Mouse (Mus musculus): ENCODE data around the gene Fabp7. TPM values are rescaled to one million over a fixed set of nuclear protein-coding genes. Genes with fewer than 3 reads are reported as not detected.
A peak's percentile ranks its signal among the peaks of the same experiment; 100 is the strongest.

Fabp7 gene
- polyA plus RNA-seq, 1 experiment from 2014 or later: 244 TPM

GRCm38 (mm10) chr10:57753343-57753742 lies 31.3 kb upstream of the Fabp7 start:
- Histone ChIP-seq H3K27ac (replicated peaks; ENCODE audit: low read depth, low read length) (no peak overlapping the region), H3K9me3 (replicated peaks; ENCODE audit: control insufficient read depth, low read length) (no peaks in the 10 kb centered on the region), H3K4me3 (ENCODE audit: low read depth, low read length) (no peak overlapping the region), H3K36me3 (replicated peaks; ENCODE audit: control insufficient read depth, insufficient read depth, low read depth, low read length) (no peaks in the 10 kb centered on the region), H3K4me2 (ENCODE audit: low read depth, low read length) (no peak overlapping the region), H3K27me3 (ENCODE audit: control insufficient read depth, insufficient read depth, low read length) (no peaks in the 10 kb centered on the region), H3K4me1 (ENCODE audit: control insufficient read depth, insufficient read depth, low read length) (no peaks in the 10 kb centered on the region), H3K9ac (replicated peaks; ENCODE audit: low read length) (no peak overlapping the region)
- 79% methylated on average over 1 of the region's 1 CpGs for WGBS
- DNase-seq (ENCODE audit: low spot score) (no peak), ATAC-seq (replicated peaks; ENCODE audit: insufficient number of reproducible peaks, low FRiP score, low TSS enrichment, low read depth) (no peak)

- no peak for ATAC-seq (replicated peaks; ENCODE audit: insufficient number of reproducible peaks, low FRiP score, low TSS enrichment, low read depth)
Measured at GRCm38 (mm10) chr10:57755201-57755736, 29.4 kb upstream of the Fabp7 start.

GRCm38 (mm10) chr10:57758999-57759398 lies 25.7 kb upstream of the Fabp7 start:
- Histone ChIP-seq H3K9ac (replicated peaks; ENCODE audit: low read length) (no peak overlapping the region), H3K4me3 (ENCODE audit: low read depth, low read length) (no peak overlapping the region), H3K4me2 (ENCODE audit: low read depth, low read length) (no peak overlapping the region), H3K27me3 (ENCODE audit: control insufficient read depth, insufficient read depth, low read length) (no peaks in the 10 kb centered on the region), H3K36me3 (replicated peaks; ENCODE audit: control insufficient read depth, insufficient read depth, low read depth, low read length) (no peaks in the 10 kb centered on the region), H3K4me1 (ENCODE audit: control insufficient read depth, insufficient read depth, low read length) (no peaks in the 10 kb centered on the region), H3K27ac (replicated peaks; ENCODE audit: low read depth, low read length) (no peak overlapping the region), H3K9me3 (replicated peaks; ENCODE audit: control insufficient read depth, low read length) (no peaks in the 10 kb centered on the region)
- ATAC-seq (replicated peaks; ENCODE audit: insufficient number of reproducible peaks, low FRiP score, low TSS enrichment, low read depth) (no peak), DNase-seq (ENCODE audit: low spot score) (no peak)
- 89% methylated on average over 2 of the region's 2 CpGs for WGBS

More at GRCm38 (mm10) chr10:57755201-57755736, 29.4 kb upstream of the Fabp7 start:
- Histone ChIP-seq H3K4me2 (ENCODE audit: low read depth, low read length) (no peak overlapping the region), H3K27ac (replicated peaks; ENCODE audit: low read depth, low read length) (no peak overlapping the region), H3K9ac (replicated peaks; ENCODE audit: low read length) (no peak overlapping the region), H3K9me3 (replicated peaks; ENCODE audit: control insufficient read depth, low read length) (no peaks in the 10 kb centered on the region), H3K36me3 (replicated peaks; ENCODE audit: control insufficient read depth, insufficient read depth, low read depth, low read length) (no peaks in the 10 kb centered on the region), H3K4me3 (ENCODE audit: low read depth, low read length) (no peak overlapping the region), H3K4me1 (ENCODE audit: control insufficient read depth, insufficient read depth, low read length) (no peaks in the 10 kb centered on the region), H3K27me3 (ENCODE audit: control insufficient read depth, insufficient read depth, low read length) (no peaks in the 10 kb centered on the region)
- WGBS: 85% methylated on average over 2 of the region's 2 CpGs
- DNase-seq (ENCODE audit: low spot score): no peak

GRCm38 (mm10) chr10:57760694-57761093 lies 24.0 kb upstream of the Fabp7 start:
- Histone ChIP-seq H3K4me1 (ENCODE audit: control insufficient read depth, insufficient read depth, low read length) (no peaks in the 10 kb centered on the region), H3K9me3 (replicated peaks; ENCODE audit: control insufficient read depth, low read length) (no peaks in the 10 kb centered on the region), H3K4me2 (ENCODE audit: low read depth, low read length) (no peak overlapping the region), H3K9ac (replicated peaks; ENCODE audit: low read length) (no peak overlapping the region), H3K36me3 (replicated peaks; ENCODE audit: control insufficient read depth, insufficient read depth, low read depth, low read length) (no peaks in the 10 kb centered on the region), H3K27ac (replicated peaks; ENCODE audit: low read depth, low read length) (no peak overlapping the region), H3K4me3 (ENCODE audit: low read depth, low read length) (no peak overlapping the region), H3K27me3 (ENCODE audit: control insufficient read depth, insufficient read depth, low read length) (no peaks in the 10 kb centered on the region)
- DNase-seq (ENCODE audit: low spot score) (no peak), ATAC-seq (replicated peaks; ENCODE audit: insufficient number of reproducible peaks, low FRiP score, low TSS enrichment, low read depth) (no peak)
- 78% methylated on average over 3 of the region's 3 CpGs for WGBS

- no peaks in the 10 kb centered on the region for H3K27me3 ChIP-seq (ENCODE audit: control insufficient read depth, insufficient read depth, low read length)
- DNase-seq (ENCODE audit: low spot score) (no peak), ATAC-seq (replicated peaks; ENCODE audit: insufficient number of reproducible peaks, low FRiP score, low TSS enrichment, low read depth) (no peak)
- H3K9ac ChIP-seq (replicated peaks; ENCODE audit: low read length): no peak overlapping the region
- 51% methylated on average over 1 of the region's 1 CpGs for WGBS
- no peaks in the 10 kb centered on the region for H3K36me3 ChIP-seq (replicated peaks; ENCODE audit: control insufficient read depth, insufficient read depth, low read depth, low read length)
- no peak overlapping the region for H3K27ac ChIP-seq (replicated peaks; ENCODE audit: low read depth, low read length)
- no peak overlapping the region for H3K4me3 ChIP-seq (ENCODE audit: low read depth, low read length)
- no peak overlapping the region for H3K4me2 ChIP-seq (ENCODE audit: low read depth, low read length)
- no peaks in the 10 kb centered on the region for H3K9me3 ChIP-seq (replicated peaks; ENCODE audit: control insufficient read depth, low read length)
- no peaks in the 10 kb centered on the region for H3K4me1 ChIP-seq (ENCODE audit: control insufficient read depth, insufficient read depth, low read length)
Measured at GRCm38 (mm10) chr10:57763044-57763443, 21.6 kb upstream of the Fabp7 start.

GRCm38 (mm10) chr10:57783289-57784130 lies 1.2 kb upstream of the Fabp7 start:
- H3K4me3 ChIP-seq (ENCODE audit: low read depth, low read length): no peak overlapping the region
- DNase-seq (ENCODE audit: low spot score) (peak; percentile 3), ATAC-seq (replicated peaks; ENCODE audit: insufficient number of reproducible peaks, low FRiP score, low TSS enrichment, low read depth) (peak; percentile 60; the same call in 1 of the 2 replicates)
- no peak overlapping the region for H3K9ac ChIP-seq (replicated peaks; ENCODE audit: low read length)
- no peaks in the 10 kb centered on the region for H3K9me3 ChIP-seq (replicated peaks; ENCODE audit: control insufficient read depth, low read length)
- H3K4me2 ChIP-seq (ENCODE audit: low read depth, low read length): no peak overlapping the region
- H3K4me1 ChIP-seq (ENCODE audit: control insufficient read depth, insufficient read depth, low read length): no peaks in the 10 kb centered on the region; the same call in 1 of the 2 replicates
- no peaks in the 10 kb centered on the region for H3K27me3 ChIP-seq (ENCODE audit: control insufficient read depth, insufficient read depth, low read length)
- 48% methylated on average over 12 of the region's 13 CpGs for WGBS
- no peaks in the 10 kb centered on the region for H3K36me3 ChIP-seq (replicated peaks; ENCODE audit: control insufficient read depth, insufficient read depth, low read depth, low read length)
- H3K27ac ChIP-seq (replicated peaks; ENCODE audit: low read depth, low read length): no peak overlapping the region

- H3K27ac ChIP-seq (replicated peaks; ENCODE audit: low read depth, low read length): no peak overlapping the region
- WGBS: 12% methylated on average over 7 of the region's 7 CpGs
- ATAC-seq (replicated peaks; ENCODE audit: insufficient number of reproducible peaks, low FRiP score, low TSS enrichment, low read depth): peak; percentile 86
Measured at GRCm38 (mm10) chr10:57784131-57784875, 378 bp upstream of the Fabp7 start.

More at GRCm38 (mm10) chr10:57784131-57784875, 378 bp upstream of the Fabp7 start:
- Histone ChIP-seq H3K4me3 (ENCODE audit: low read depth, low read length) (0 out of 2 replicates have a peak overlapping the region, but pooled peaks have one; percentile 12), H3K9me3 (replicated peaks; ENCODE audit: control insufficient read depth, low read length) (no peaks in the 10 kb centered on the region), H3K9ac (replicated peaks; ENCODE audit: low read length) (no peak overlapping the region; the same call in 1 of the 2 replicates), H3K36me3 (replicated peaks; ENCODE audit: control insufficient read depth, insufficient read depth, low read depth, low read length) (no peaks in the 10 kb centered on the region), H3K4me1 (ENCODE audit: control insufficient read depth, insufficient read depth, low read length) (no peaks in the 10 kb centered on the region; the same call in 1 of the 2 replicates), H3K27me3 (ENCODE audit: control insufficient read depth, insufficient read depth, low read length) (no peaks in the 10 kb centered on the region), H3K4me2 (ENCODE audit: low read depth, low read length) (peak overlapping the region; percentile 32)
- peak; percentile 71 for DNase-seq (ENCODE audit: low spot score)
